Mouse (Mus musculus) liver (tissue): ENCODE data around the gene Glis2.
A peak's percentile ranks its signal among the peaks of the same experiment; 100 is the strongest.

Experiments
- DNase-seq: peaks from one replicate; pipeline ENCODE4 v3.0.0-alpha.2; 2020; ENCODE audit warnings: mixed read lengths

Gene Glis2

GRCm38 (mm10) chr16:4584438-4584837 is 10.1 kb upstream of the Glis2 start:
- DNase-seq: no peak

DNA sequence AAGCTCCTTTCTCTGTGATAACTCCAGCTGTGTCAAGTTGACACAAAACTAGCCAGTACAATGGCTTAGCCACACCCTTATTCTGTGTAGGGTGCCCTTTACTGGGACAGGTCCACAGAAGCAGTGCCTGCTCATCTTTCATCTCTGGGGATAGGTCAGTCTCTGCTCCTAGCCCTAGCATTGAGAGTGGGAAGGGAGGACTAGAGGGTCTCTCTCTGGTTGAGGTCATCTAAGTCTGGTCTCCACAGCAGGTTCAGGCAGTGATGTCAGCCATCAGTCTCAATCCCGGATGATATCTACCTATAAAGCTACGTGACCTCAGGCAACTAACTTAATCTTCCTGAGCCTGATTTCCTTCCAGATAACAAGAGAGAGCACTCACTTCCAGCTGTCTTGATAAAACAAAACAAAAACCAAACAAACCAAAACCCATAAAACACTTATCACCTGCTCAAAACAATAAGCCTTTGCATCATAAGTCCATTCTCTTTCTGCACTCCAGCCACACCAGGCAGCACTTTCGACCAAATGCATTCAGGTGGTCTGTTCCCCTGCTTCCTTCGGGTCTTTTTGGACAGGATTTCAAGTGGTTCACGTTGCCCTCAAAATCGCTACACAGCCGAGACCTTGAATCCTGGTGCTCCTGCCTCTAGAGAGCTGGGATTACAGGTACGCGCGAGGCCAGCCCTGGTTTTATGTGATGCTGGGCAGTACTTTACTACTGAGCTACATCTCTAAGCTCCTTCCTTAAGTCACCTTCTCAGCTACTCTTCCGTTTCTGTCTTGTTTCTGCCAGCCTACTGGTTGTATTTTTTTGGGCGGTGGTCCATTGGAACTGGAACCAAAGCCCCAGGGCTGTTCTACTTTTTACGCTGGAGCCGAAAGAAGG is 8.6 kb upstream of the Glis2 start:
- DNase-seq: no peak

GRCm38 (mm10) chr16:4586531-4587123 is 7.9 kb upstream of the Glis2 start:
- DNase-seq: peak; percentile 99

DNA sequence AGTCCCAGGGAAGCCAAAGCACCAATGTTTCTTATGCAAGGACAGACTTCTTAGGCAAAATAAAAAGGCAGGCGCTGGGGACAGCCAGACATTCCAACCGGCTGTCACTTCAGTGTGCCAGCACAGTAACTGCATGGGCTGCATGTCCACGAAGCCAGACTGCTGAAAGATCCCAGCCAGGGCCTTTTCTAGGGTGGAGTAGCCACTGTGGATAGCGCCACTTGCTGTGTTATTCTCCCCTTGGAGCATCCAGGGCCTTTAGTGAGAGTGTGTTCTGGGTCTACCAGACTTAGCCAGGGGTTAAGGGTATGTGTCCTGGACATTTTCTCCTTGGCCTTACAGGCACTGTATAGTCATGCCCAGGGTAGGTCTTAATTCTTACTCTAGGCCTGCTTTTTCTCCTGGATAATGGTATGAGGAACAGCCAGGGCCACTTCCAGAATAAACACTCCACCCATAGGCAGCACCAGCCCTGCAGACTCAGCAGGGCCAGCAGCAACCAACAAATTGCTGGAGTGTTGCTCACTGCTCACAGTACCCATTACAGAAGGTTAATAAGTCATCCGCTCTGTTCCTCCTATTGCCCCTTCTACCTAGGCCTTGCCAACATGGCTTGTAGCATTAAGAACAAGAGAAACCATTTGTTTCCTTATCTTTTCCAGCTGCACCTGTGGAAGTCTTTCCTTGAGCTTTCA is 6.8 kb upstream of the Glis2 start:
- DNase-seq: no peak

DNA sequence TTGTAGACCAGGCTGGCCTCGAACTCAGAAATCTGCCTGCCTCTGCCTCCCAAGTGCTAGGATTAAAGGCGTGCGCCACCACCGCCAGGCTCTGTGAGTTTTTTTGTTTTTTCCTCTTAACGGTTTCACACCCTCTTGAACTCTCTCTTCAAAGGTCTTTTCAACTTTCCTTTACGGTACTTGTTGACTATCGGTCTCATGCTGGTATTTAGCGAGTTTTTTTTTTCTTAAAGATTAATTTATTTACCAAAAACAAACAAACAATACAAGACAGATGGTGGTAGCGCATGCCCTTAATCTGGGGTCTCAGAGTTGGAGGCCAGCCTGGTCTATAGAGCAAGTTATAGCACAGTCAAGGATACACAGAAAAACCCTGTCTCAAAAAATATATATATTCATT is 4.3 kb upstream of the Glis2 start:
- DNase-seq: no peak

- peak; percentile 63 for DNase-seq
These were observed 1.3 kb upstream of the Glis2 start for GRCm38 (mm10) chr16:4592909-4593875.

DNA sequence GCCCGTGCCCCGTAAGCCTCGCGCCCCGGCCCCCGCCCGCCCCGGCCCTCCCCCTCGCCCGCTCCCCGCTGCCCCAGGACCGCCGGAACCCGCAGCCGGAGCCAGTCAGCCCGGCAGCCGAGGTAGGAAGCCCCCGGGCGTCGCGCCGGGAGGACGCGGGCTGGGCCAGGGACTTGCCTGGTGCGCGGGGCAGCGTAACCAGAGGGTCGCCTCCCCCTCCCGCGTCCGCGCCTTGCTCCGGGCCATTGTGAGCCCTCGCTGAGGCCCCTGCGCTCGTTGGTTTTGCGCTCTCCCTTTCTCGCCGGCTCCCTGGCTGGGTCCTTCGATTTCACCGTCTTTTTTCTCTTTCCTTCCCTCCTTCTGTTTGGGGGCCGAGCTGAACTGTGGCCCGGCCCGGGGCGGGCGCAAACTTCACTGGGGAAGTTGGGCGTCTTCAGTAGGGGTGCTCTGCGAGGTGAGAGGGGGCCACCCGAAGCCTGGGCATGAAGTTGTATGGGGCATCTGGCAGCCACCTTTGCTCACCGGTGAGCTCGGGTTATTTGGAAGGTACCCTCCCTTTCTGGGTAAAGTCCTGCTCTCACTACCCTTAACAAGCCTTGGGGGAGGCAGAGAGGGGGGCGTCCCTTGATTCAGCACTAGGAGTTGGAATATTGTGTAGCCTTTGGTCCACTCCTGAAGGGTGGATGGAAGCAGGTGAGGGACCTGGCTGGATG is 457 bp downstream of the Glis2 start:
- no peak for DNase-seq

DNA sequence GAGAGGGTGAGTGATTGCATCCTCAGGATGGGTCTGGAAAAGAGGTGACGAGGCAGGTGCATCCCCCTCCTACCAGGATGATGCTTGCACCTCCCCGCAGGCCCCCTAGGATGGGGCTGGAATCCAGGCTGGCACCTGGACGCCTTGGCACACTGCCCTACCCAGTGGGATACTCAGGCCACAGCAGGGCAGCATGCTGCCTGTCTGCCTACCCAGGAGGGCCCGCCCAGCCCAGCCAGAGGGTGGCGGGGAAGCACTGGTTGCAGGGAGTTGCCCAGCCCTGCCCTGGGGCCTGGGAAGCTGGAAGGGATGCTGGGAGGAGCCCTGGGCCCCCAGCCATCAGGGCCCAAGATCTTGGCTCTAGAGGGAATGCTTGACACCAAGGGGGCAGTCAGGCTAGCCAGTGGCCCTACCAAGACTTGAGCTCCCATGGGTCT is 1.0 kb downstream of the Glis2 start:
- no peak for DNase-seq

- DNase-seq: no peak
These were observed 1.7 kb downstream of the Glis2 start for GRCm38 (mm10) chr16:4596141-4596728.

DNA sequence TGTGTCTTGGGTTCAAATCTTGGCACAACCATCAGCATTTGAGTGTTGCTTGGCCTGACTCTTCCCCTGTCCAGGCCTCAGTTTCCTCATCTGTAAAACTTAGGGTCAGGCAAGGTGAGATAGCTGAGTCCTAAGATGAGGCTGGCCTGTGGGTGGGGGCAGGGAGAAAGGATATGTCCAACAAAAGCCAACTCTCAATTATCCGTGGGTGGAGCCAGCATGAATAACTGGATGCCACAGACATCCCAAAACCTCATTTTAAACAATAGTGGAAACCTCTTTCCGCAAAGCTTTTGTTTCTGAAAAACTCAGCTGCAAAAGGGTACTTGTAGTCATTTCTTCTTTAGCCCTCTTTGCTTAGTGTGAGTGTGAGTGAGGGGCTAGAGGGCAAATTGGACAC is 2.3 kb downstream of the Glis2 start:
- DNase-seq: no peak

DNA sequence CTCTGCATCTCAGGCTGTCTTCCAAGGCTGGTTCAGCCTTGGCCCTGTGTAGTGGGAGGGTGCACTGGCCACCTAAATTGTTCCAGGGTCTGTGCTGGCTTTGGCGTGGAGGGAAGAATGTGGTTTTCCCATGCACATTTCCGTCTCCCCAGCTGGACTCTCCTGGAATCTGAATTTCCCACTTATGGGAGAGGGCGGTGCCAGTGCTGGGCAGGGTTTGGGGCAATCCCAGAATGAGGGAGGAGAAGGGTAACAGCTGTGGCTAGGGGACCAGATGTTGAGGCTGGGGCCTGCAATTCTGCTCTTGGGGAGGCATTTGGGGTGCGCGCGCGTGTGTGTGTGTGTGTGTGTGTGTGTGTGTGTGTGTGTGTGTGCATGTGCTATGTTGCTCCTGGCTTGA is 2.8 kb downstream of the Glis2 start:
- DNase-seq: no peak

GRCm38 (mm10) chr16:4598041-4598440 is 3.5 kb downstream of the Glis2 start:
- DNase-seq: no peak

- DNase-seq: no peak
These were observed 4.5 kb downstream of the Glis2 start for GRCm38 (mm10) chr16:4598891-4599543.

DNA sequence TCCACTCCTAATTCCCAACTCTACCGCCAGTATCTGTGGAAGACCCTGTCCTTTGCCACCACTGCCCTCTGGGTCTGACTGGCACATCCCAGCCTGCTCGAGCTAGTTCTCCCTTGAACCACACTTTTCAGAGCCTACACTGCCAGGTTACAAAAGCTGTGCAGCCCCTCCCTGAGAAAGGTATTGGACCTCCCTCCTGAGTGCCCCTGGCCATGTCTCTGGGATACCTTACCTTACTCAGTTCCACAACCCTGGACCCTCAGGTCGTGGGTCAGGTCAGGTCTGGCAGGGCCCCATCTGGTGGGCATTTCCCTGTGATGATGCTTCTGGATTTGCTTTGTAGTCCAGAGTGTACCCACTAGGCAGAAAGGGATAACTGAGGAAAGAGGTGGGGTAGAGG is 5.1 kb downstream of the Glis2 start:
- DNase-seq: no peak

DNA sequence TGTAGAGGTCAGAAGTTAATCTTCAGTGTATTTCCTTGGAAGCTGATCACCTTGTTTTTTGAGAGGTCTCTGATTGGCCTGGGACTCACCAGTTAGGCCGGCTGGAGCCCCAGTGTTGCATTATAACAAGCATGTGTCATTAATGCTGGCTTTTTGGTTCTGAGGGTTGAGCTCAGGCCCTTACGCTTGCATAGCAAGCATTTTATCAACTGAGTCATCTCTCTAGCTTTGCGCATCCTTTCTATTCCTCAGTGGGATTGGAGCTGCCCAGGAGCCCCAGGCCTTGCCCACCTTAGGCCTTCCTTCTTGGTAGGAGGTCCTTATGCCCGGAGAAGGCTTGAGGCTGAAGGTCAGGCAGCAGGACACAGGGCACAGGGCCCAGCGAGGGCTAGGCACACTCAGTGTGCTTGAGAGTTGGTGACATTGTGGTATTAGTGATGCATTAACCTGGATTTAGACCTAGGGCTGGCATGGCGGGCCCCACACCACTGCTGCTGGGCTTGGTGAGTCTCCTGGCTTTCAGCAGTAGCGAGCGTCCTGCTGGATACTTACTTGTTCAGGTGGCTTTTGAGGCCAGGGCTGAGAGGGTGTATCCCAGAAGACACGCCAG is 6.3 kb downstream of the Glis2 start:
- DNase-seq: no peak

- DNase-seq: no peak
These were observed 7.7 kb downstream of the Glis2 start for GRCm38 (mm10) chr16:4602189-4602588.

- DNase-seq: no peak
These were observed 8.4 kb downstream of the Glis2 start for GRCm38 (mm10) chr16:4602766-4603452.

DNA sequence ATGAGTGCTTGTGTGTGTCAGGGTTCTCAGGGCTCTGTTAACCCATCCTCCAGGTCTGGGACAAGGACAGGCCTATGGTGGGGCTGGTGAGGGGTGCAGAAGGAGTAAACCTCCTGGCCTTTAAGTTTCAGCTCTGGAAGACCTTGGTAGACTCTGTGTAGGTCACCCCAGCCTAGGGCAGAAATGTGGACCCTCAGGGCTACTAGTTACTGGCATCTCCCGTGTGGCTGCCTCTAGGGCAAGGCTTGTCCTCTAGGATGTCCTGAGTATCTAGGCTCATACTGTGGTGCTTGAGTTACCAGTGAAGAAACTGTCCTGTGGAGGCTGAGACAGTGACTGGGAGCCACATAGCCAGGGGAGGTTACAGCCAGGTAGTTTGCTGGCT is 8.9 kb downstream of the Glis2 start:
- no peak for DNase-seq

GRCm38 (mm10) chr16:4604293-4604837 is 9.9 kb downstream of the Glis2 start:
- no peak for DNase-seq
